Mouse (Mus musculus) heart, embryonic 15.5 days (tissue): ENCODE measurements at regions not wholly inside any gene's neighbourhood (a gene's known extent, or its start where the extent isn't known, plus 50 kb on each side); places are given as distances from the start of the nearest gene placed in this dataset.
"Not testable (repeated sequence)": the region's sequence is repeated elsewhere in the genome, so short reads cannot be mapped to it uniquely, and the experiment has no call there.

Experiments
- ATAC-seq: fragments of 200-750 bp; cut with Nextera tagmentation; replicated peaks from 2 replicates; pipeline ENCODE4 v1.8.0; 2017; ENCODE audit warnings: low read depth, moderate TSS enrichment; ENCODE audit not compliant: insufficient number of reproducible peaks, insufficient read depth, low FRiP score
- H3K27ac ChIP-seq: fragments of 300-500 bp; sonication (generic); 2 replicates; pipeline ENCODE4 v1.5.1; 2015; ENCODE audit warnings: mild to moderate bottlenecking, inconsistent platforms
- H3K27me3 ChIP-seq: fragments of 300-500 bp; sonication (generic); 2 replicates; pipeline ENCODE4 v1.6.1; 2015; ENCODE audit warnings: inconsistent platforms
- H3K36me3 ChIP-seq: fragments of 300-500 bp; sonication (generic); 2 replicates; pipeline ENCODE4 v1.6.1; 2015; ENCODE audit warnings: mild to moderate bottlenecking, inconsistent platforms
- H3K4me1 ChIP-seq: fragments of 300-500 bp; sonication (generic); replicated peaks from 2 replicates; pipeline ENCODE4 v1.6.1; 2015; ENCODE audit warnings: inconsistent platforms
- H3K4me2 ChIP-seq: fragments of 300-500 bp; sonication (generic); 2 replicates; pipeline ENCODE4 v1.6.1; 2015; ENCODE audit warnings: inconsistent platforms, mild to moderate bottlenecking, moderate library complexity
- H3K4me3 ChIP-seq: fragments of 300-500 bp; sonication (generic); 2 replicates; pipeline ENCODE4 v1.5.1; 2015; ENCODE audit warnings: mild to moderate bottlenecking, inconsistent platforms
- H3K9ac ChIP-seq: fragments of 300-500 bp; sonication (generic); 2 replicates; pipeline ENCODE4 v1.6.1; 2015; ENCODE audit warnings: mild to moderate bottlenecking, inconsistent platforms
- H3K9me3 ChIP-seq: fragments of 300-500 bp; sonication (generic); replicated peaks from 2 replicates; pipeline ENCODE4 v1.6.1; 2016; ENCODE audit warnings: inconsistent platforms
- WGBS: fragments of 180-500 bp; shearing (Covaris S2); methylation state at CpG from one replicate; pipeline ENCODE4 v1.1.7; 2015; ENCODE audit warnings: mixed read lengths; 5-methylcytosine and 5-hydroxymethylcytosine counted together

DNA sequence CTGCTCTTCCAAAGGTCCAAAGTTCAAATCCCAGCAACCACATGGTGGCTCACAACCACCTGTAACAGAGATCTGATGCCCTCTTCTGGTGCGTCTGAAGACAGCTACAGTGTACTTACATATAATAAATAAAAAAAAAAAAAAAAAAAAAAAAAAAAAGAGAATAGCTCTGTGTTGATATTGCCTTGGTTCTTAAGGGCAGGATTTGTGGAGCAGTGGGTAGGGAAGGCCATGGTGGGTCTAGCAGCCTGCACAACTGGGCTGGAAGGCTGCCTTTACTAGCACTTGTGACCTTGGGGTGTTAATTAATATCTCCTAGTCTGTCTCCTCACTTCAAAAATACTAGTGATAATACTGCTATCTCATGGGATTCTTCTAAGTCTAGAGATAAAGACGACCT lies 147.7 kb downstream of the Phlda1 start:
- WGBS: 52% methylated on average over 1 of the region's 2 CpGs
- not testable (repeated sequence) for H3K9me3 ChIP-seq, H3K4me2 ChIP-seq, H3K27ac ChIP-seq, H3K9ac ChIP-seq, H3K4me3 ChIP-seq, H3K4me1 ChIP-seq, H3K27me3 ChIP-seq, ATAC-seq, H3K36me3 ChIP-seq

DNA sequence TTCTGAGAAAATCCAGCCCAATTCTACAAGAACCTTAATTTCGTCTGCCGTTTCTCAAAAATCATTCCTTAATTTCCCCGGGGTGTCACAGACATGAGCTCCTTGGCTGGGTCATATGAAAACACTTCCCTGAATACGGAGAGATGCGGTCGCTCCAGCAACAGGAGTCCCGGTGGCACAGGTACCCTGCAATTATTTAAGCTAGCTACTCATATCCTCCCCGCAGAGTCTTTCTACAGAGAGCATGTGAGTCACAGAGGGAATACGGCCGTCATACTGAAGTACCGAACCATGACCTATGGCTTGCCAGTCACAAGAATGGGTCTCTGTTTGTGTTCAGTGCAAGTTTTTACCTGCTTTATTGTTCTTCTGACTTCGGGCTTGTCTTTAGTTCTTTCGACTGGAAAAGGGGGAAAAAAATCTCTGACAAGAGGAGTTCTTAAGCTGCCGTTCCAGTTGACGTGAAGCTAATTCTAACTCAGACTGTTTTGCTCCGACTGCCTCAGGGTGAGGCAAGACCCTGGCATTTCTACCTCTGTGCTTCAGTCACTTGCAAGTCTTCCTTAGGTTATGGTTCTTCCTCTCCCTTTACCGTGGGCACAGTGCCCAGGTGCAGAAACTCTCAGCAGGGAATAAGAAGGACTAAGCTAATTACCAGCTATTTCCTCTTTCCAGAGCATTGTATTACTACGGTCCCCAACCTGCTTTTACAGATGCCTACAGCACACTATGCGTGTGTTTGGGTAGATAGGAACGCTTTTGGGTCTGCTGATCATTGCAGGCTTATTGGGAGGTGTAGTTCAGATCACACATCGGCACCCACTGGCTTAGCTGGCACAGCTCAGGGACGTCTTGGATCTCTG lies 148.5 kb downstream of the Phlda1 start:
- no peak overlapping the region for H3K9ac ChIP-seq
- H3K4me1 ChIP-seq: no peaks in the 10 kb centered on the region
- no peak overlapping the region for H3K4me2 ChIP-seq
- no peak for ATAC-seq
- no peaks in the 10 kb centered on the region for H3K36me3 ChIP-seq
- no peak overlapping the region for H3K27ac ChIP-seq
- H3K27me3 ChIP-seq: no peaks in the 10 kb centered on the region
- no peaks in the 10 kb centered on the region for H3K9me3 ChIP-seq
- H3K4me3 ChIP-seq: no peak overlapping the region
- 80% methylated on average over 22 of the region's 22 CpGs for WGBS

GRCm38 (mm10) chr10:111658828-111659227 lies 152.7 kb downstream of the Phlda1 start:
- Histone ChIP-seq H3K4me1 (no peaks in the 10 kb centered on the region), H3K4me3 (no peak overlapping the region), H3K27me3 (no peaks in the 10 kb centered on the region), H3K4me2 (no peak overlapping the region), H3K9ac (no peak overlapping the region), H3K36me3 (no peaks in the 10 kb centered on the region), H3K9me3 (no peaks in the 10 kb centered on the region), H3K27ac (no peak overlapping the region)
- WGBS: 59% methylated on average over 9 of the region's 9 CpGs
- no peak for ATAC-seq

GRCm38 (mm10) chr10:111662665-111663064 lies 156.6 kb downstream of the Phlda1 start:
- Histone ChIP-seq H3K27me3 (no peaks in the 10 kb centered on the region), H3K4me2 (no peak overlapping the region), H3K27ac (no peak overlapping the region), H3K4me3 (no peak overlapping the region), H3K36me3 (no peaks in the 10 kb centered on the region), H3K9ac (no peak overlapping the region), H3K9me3 (no peaks in the 10 kb centered on the region), H3K4me1 (peaks cover 4% of the 10 kb centered on the region; the same call in 1 of the 2 replicates)
- no peak for ATAC-seq
- WGBS: 81% methylated on average over 1 of the region's 1 CpGs

- H3K27me3 ChIP-seq: no peaks in the 10 kb centered on the region
- H3K4me2 ChIP-seq: no peak overlapping the region
- no peak overlapping the region for H3K4me3 ChIP-seq
- no peak overlapping the region for H3K9ac ChIP-seq
- no peaks in the 10 kb centered on the region for H3K36me3 ChIP-seq
- H3K27ac ChIP-seq: no peak overlapping the region
- WGBS: 82% methylated on average over 14 of the region's 14 CpGs
- H3K9me3 ChIP-seq: no peaks in the 10 kb centered on the region
- H3K4me1 ChIP-seq: peaks cover 4% of the 10 kb centered on the region; the same call in 1 of the 2 replicates
- no peak for ATAC-seq
Measured at GRCm38 (mm10) chr10:111665834-111666233, 159.7 kb downstream of the Phlda1 start.

- H3K4me1 ChIP-seq: peaks cover 4% of the 10 kb centered on the region; the same call in 1 of the 2 replicates
- 46% methylated on average over 13 of the region's 13 CpGs for WGBS
- H3K4me3 ChIP-seq: no peak overlapping the region
- no peaks in the 10 kb centered on the region for H3K36me3 ChIP-seq
- H3K27ac ChIP-seq: no peak overlapping the region
- H3K9ac ChIP-seq: no peak overlapping the region
- no peaks in the 10 kb centered on the region for H3K27me3 ChIP-seq
- no peak for ATAC-seq
- H3K4me2 ChIP-seq: peak overlapping the region; percentile 24
- no peaks in the 10 kb centered on the region for H3K9me3 ChIP-seq
Measured at GRCm38 (mm10) chr10:111666963-111667362, 160.9 kb downstream of the Phlda1 start.

DNA sequence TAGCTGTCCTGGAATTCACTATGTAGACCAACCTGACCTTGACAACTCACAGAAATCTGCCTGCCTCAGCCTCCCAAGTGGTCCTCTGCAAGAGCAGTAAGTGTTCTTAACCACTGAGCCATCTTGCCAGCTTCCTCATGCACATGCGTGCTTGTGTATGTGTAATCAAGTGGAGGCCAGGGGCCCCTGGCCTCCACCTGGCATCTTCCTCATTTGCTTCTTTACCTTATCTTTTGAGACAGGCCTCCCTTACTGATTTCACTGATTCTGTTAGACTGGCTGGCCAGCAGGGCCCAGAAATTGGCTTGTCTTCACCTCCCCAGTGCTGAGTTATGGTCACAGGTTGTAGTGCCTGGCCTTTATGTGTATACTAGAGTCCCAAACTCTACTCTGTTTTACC lies 162.6 kb downstream of the Phlda1 start:
- no peak for ATAC-seq
- Histone ChIP-seq H3K4me1 (peaks cover 7% of the 10 kb centered on the region), H3K4me3 (no peak overlapping the region), H3K4me2 (no peak overlapping the region), H3K9ac (no peak overlapping the region), H3K27me3 (no peaks in the 10 kb centered on the region), H3K36me3 (no peaks in the 10 kb centered on the region), H3K27ac (no peak overlapping the region), H3K9me3 (no peaks in the 10 kb centered on the region)
- WGBS: 90% methylated on average over 1 of the region's 1 CpGs

DNA sequence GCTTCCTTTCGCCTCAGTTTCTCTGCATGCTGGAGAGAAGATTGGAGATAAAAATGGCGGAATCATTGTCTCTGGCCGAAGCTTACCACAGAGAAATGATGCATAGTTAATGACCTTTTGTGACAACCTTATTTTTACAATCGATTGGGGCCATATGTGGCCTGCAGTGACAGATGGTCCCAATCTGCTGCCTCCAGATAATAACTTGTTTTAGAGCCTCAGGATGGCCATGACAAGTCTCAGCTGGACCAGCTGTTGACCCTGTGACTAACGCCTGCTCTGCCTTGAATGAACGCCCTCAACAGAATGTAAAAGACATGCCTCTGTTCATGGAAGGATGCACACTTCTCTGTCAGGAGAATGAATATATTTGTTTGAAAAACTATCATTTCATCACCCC lies 163.6 kb downstream of the Phlda1 start:
- no peak; the same call in 1 of the 2 replicates for ATAC-seq
- Histone ChIP-seq H3K4me1 (peaks cover 7% of the 10 kb centered on the region), H3K4me3 (no peak overlapping the region), H3K36me3 (no peaks in the 10 kb centered on the region), H3K27ac (no peak overlapping the region), H3K4me2 (no peak overlapping the region), H3K9me3 (no peaks in the 10 kb centered on the region), H3K27me3 (no peaks in the 10 kb centered on the region), H3K9ac (no peak overlapping the region)
- WGBS: 65% methylated on average over 6 of the region's 6 CpGs

DNA sequence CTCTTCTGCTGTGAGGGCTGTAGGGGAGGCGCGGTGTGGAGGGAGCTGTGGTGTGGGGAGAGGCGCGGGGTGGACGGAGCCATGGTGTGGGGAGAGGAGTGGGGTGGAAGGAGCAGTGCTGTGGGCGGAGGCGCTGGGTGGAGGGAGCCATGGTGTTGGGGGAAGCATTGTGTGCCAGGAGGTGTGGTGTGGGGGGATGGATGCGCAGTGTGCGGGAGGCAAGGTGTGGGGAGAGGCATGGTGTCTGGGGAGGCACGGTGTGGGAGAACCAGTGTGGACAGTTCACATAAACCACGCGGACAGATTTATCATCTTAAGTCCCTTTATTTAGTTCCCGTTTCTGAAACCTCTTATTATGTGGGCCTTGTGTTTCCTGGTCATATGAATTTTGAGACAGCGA lies 164.6 kb downstream of the Phlda1 start:
- peak; percentile 33; the same call in 1 of the 2 replicates for ATAC-seq
- H3K27ac ChIP-seq: peak overlapping the region; percentile 30; the same call in 1 of the 2 replicates
- 73% methylated on average over 14 of the region's 14 CpGs for WGBS

GRCm38 (mm10) chr10:111672454-111673316 lies 166.6 kb downstream of the Phlda1 start:
- H3K9me3 ChIP-seq: no peaks in the 10 kb centered on the region
- ATAC-seq: no peak
- no peaks in the 10 kb centered on the region for H3K27me3 ChIP-seq
- 33% methylated on average over 12 of the region's 12 CpGs for WGBS
- H3K4me3 ChIP-seq: no peak overlapping the region
- H3K4me1 ChIP-seq: peaks cover 12% of the 10 kb centered on the region
- no peak overlapping the region for H3K9ac ChIP-seq
- H3K4me2 ChIP-seq: no peak overlapping the region
- no peaks in the 10 kb centered on the region for H3K36me3 ChIP-seq
- H3K27ac ChIP-seq: no peak overlapping the region

More for the DNA sequence above, 164.6 kb downstream of the Phlda1 start:
- H3K36me3 ChIP-seq: no peaks in the 10 kb centered on the region
- H3K4me2 ChIP-seq: no peak overlapping the region
- no peak overlapping the region for H3K4me3 ChIP-seq
- H3K9ac ChIP-seq: no peak overlapping the region
- H3K27me3 ChIP-seq: no peaks in the 10 kb centered on the region
- H3K9me3 ChIP-seq: no peaks in the 10 kb centered on the region
- peaks cover 8% of the 10 kb centered on the region for H3K4me1 ChIP-seq

DNA sequence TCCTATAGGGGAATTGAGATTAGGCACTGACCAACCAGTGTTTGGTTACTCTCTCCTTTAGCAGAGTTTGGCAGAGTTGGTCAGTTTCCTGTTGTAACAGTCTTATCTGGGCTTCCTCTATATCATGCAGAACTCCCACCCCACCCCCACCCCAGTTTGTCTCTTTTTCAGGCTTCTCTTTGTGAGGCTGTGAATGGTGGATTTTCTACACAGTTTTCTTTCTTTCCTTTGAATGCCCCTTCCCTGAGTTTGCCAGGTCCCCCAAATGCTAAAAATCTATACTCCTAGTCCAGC lies 167.2 kb downstream of the Phlda1 start:
- no peaks in the 10 kb centered on the region for H3K36me3 ChIP-seq
- 0 out of 2 replicates have a peak overlapping the region, but pooled peaks have one; percentile 18 for H3K27ac ChIP-seq
- H3K27me3 ChIP-seq: no peaks in the 10 kb centered on the region
- no peak overlapping the region for H3K9ac ChIP-seq
- no peak overlapping the region for H3K4me3 ChIP-seq
- peaks cover 12% of the 10 kb centered on the region for H3K4me1 ChIP-seq
- no peak overlapping the region for H3K4me2 ChIP-seq
- H3K9me3 ChIP-seq: no peaks in the 10 kb centered on the region
- ATAC-seq: no peak; the same call in 1 of the 2 replicates
